Mouse (Mus musculus) cerebellum, postnatal 25 days (tissue): ENCODE measurements around the gene Vac14.
"Not testable (repeated sequence)": the region's sequence is repeated elsewhere in the genome, so short reads cannot be mapped to it uniquely, and the experiment has no call there.

Experiments
- DNase-seq, 2 experiments: peaks; one replicate each; pipeline ENCODE4 v3.0.0; 2021; ENCODE audit warnings: mixed read lengths in 2 of 2

Gene Vac14

DNA sequence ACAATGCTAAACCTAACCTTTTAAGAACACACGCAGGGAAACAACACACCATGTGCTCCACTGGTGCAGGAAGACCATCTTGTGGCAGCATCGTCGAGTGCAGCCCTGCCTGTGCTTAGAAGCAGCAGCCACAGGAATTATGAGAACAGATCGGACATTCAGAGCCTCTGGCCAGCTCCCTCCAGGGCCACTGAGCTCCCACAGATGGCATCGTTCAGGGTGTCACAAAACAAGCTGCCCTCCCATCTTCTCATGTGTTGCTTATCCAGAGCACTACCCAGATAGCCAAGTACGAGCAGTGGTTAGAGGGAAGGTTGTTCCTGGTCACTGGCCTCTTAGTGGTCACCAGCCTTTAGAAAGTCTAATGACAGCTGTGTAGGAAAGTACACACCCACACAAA is 30.9 kb downstream of the Vac14 start:
- DNase-seq, result peak; percentile 57

DNA sequence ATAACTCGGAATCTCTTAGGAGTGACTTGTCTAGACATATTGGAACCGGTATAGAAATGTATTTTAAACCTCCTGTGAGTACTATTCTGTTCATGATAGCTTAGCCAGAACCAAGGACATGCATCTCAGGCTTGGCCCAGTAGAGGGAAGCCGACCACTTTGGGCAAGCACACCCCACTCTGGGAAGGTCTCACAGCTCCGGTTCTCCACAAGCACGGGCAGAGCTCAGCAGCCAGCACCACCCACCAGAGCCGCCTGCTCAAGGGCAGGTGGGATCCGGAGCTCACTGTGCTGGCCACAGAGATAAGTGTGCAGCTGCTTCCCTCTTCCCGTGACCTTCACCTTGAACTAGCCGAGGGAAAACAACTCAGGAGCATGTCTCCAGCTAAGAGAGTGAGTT is 32.5 kb downstream of the Vac14 start:
- peak in 1 of 2 experiments; percentile 26 for DNase-seq

DNA sequence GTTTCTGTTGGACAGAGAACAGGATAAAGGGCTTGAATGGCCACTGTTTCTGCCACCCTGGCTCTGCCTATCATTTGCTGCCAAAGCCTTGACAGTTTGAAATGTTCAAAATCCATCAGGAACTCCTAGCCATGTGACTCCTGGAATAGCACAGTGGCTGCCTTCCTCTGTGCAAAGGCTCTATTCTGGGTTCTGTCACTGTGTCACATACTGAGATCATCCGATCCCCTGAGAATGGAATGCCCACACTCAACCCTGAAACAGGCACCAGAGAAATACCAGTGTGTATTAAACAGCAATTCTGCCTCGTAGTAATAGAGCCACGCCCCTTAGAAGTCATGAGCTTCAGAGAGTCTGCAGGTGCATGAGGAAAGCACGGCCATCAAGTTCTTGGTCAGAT is 33.5 kb downstream of the Vac14 start:
- no peak for DNase-seq

DNA sequence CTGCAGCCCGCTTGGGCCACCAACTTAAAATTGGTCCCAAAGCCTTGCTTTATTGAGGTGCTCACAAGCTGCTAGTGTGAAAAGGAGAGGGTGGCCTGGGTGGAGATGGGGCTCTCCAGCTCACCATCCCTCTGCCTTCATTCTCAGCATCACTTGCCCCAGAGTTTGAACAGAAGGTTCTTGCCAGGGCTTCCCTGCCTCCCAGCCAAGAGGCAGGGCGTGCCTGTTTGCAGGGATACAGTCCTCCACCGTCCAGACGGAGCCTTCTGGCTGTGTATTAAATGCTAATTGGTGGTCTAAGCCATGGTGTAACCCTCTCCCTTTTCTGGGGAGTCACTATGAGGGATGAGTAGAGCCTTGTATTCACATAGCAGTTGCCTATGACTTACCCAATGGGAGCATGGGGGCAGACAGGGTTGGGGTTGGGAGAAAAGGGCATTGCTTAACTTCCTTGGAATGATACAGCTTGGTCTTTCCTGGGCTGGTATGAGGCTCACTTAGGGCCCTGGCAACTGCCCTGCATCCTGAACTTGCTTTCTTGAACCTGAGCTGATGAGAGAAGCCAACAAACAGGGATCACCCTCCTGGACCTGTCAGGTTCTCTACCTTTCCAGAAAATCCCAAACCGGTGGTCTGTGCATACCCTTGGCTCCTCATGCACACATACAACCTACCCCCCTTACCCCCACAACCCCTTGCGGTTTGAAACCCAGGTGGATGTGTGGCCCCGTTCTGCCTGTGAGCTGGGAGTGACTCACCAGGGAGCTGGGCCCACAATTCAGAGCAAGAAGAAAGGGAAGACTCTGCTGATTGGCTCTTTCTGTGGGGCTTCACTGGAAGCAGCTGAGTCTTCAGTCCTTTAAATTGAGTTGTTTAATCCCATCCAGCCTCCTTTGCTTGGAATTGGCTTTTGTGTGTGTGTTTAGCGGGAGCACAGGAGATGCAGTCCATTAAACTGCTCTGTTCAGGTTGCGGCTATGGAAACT is 36.0 kb downstream of the Vac14 start:
- peak; percentile 50 to 57 for DNase-seq

DNA sequence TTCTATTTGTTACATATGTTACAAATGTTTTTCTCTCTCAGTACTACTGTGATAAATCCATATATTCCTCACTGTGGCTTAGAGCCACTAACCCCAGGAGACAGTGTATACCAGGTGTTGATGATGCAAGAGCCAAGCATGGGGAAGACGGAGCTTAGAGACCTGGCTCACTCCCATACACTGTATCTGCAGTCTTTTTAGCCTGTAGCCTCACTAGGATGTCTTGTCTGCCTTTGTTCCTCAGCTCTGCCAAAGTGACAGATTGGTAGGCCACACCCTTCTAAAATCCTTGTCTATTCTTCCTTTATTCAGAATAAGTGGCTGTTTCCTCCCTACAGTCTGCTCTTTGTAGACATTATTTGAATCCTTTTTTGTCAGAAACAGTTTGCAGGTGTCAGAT is 37.4 kb downstream of the Vac14 start:
- DNase-seq, result peak; percentile 48 to 53

DNA sequence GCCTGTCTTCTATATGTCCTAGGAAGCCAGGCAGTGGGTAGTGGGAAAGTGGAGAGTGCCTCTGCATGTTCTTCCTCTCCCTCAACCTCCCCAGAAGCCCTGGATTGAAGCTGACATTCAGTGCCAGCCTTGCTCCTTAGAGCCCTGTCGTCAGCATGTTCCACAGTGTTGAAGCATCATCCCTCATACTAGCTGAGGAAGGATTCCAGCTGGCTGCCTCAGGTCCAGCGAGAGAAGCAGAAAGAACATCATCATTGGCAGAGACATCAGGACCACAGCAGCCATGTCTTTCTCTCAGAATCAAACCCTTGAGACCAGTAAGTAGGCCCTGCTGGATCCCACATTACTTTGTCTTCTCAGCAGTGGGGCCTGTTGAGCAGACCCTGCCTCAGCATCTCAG is 39.3 kb downstream of the Vac14 start:
- no peak for DNase-seq

DNA sequence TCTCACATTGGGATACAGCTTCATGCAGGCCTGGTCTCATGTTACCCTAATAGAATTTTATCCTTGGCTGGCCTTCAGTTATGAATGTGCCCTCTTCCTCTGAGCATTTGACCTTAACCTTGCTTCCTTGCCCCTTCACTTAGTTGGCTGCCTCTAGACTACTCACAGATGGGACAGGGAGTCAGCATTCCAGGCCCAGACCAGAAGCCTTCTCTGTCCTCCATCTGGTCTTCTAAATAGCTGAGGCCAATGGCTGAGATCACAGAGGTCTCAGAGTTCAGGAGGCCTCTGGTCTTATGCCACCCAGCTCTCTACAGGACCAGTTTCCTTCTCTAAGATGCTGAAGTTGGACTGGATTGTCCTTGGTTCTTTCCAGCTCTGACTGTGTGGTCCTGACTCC is 41.7 kb downstream of the Vac14 start:
- peak in 1 of 2 experiments; percentile 15 for DNase-seq

DNA sequence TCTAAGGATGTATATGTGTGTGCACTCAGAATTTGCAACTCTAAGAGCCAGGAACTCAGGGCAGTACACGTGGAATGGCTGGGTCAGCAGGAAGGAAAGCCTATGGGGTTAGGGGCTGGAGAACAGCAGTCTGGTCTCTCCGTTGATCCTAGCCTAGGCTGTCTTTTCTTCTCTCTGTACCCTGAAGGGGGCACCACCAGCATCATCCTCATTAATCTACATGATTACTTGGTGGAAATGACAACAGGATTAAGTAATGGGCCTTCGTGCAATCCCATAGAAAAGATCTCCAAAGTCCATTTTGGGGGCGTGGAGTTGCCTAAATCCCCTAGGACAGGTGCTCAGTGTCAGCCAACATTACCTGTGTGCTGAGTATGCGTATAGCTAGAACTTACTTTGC is 44.2 kb downstream of the Vac14 start:
- peak; percentile 29 to 34 for DNase-seq

DNA sequence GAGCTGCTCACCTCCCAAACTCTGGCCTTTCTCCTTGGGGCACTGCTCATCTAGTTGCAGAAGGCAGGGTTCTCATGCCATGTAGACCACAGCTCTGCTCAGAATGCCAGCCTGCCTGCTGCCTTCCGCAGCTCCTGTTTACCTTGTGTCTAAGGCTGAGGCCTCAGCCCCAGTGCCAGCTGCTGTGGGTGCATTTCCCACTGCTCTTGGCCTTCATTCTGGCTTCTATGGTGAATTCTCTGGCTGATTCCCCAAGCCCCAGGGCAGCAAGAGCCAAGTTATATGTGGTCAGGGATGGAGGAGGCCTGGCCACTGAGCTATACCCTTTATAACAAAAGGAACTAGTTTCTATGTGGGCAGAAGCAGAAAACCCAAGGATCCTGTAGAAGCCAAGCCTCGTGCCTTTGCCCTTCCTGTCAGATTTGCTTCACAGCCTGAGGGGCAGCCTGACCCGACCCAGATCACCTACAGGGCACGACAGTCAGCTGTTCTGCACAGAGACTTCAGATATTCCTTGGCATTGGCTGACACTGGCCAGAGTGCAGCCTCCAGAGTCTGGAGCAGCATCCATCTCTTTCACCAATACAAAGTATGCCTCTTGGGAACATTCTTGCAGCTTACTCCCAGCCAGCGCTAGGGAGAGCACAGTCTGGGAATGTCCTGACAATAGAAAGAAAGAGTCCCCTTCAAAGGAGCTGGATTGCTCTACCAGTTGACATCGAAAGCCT is 44.8 kb downstream of the Vac14 start:
- peak; percentile 57 to 60 for DNase-seq

DNA sequence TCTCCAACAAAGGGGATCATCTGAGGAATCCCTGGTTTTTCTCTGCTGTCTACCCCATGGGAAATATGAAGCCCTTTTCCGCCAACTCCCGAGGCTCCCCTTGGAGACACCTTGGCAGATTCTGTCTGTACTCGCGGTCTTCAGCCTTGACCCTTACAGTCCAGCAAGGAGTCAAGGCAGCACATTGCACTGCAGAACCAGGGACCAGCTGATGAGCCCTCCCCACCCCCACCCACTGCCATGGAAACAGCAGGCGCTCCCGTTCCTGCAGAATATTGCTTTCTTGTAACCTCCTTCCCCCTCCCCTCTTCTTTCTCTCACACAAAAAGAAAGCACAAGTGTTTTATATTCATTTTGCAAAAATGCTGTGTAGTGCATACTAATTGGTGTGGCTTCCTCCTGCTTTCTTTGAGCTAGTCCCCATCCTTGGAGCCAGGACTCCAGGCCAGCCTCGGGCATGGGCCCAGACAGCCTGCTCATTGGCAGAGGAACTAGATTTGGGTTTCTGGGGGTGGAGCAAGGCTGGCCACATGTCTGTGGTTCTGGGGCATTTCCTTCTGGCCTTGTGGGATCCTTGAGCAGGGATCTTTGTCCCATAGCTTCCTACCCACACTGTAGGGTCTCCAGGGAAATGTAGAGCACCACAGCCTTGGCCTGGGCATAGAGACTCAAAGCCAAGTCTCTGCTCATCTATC is 46.0 kb downstream of the Vac14 start:
- DNase-seq, result peak; percentile 87 to 90

DNA sequence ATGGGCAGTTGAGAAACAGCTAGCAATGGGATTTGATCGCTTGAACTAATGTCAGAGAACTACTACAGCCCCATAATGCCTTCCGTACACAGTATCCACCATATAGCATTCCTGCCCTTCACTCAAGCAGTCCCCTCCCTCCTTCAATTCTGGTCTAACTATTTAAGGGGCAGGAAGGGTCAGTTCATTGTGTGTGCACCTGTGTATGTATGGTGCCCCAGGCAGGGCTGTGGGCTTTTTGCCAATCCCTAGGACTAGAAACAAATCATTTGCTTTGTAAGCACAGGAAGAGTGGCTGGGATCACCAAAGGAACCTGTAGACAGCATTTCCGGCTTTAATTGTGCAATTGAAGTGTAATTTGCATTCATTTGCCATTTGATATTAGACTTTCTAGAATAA is 46.6 kb downstream of the Vac14 start:
- peak in 1 of 2 experiments; percentile 34 for DNase-seq

DNA sequence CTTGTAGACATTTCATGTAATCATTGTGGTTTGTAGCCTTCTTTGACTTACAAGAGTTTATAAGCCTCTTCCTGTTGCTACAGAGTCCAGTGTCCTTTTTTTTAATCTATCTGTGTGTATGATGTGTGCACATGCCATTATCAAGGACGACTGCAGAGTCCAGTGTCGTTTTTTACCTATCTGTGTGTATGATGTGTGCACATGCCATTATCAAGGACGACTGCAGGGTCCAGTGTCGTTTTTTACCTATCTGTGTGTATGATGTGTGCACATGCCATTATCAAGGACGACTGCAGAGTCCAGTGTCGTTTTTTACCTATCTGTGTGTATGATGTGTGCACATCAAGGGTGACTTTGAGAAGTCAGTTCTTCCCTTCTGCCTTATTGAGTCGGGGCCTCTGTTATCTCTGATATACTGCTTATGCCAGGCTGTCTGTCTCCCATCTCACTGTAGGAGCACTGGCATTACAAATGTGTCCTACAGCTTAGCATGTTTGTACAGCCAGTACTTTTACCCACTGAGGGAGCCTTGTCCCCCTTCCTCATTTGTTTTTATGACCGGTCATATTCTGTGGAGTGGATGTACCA is 49.3 kb downstream of the Vac14 start:
- DNase-seq, result not testable (repeated sequence)

DNA sequence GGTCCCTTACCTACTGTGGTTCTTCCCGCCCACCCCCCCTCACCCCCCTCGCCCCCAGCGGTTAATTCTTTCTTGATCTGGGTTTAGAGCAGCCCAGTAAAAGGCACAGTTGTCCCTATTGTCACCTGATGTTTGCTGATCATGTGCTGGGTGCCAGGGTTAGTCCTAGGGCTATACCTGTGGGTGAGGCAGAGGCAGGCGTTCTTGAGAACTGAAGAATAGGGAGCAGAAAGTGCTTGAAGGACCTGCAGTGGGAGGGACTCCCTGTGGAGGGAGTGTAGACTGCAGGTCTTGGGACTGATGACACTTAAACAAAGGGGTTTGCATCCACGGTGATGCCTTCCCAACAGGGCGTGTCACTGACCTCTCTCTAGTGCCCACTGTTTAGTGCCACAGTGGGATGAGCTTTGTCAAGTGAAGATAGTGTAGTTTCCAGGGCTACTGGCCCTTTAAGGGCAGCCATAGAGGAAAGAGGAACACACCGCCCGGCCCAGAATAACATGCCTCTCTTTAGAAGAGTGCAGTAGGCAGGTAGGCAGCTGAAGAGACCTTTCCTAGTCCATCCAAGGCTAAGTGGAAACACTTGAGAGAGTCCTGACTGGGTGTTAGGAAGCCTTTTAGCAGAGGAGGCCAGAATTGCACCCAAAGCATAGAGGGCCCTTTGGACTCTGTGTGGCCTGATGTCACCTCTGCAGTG is 51.7 kb downstream of the Vac14 start:
- DNase-seq, result peak; percentile 28 to 39

DNA sequence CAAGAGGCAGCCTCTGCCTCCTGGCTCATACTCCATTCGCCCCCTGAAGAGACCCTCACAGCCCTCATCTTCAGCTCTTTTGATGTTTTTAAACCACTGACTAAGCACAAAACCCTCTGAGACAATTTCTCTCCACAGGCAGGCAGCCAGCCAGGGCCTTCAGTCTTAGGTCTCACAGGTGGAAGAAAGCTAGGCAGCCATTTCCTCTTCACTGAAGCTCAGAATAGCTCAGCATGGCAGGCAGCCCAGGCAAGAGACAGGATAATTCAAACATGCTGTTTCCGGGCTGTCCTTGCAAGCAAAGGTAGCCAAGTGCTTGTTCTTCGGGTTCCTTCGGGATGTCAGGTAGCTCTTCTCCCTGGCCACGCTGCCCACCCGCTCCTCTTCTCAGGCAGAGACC is 52.9 kb downstream of the Vac14 start:
- DNase-seq, result peak; percentile 89 to 92

DNA sequence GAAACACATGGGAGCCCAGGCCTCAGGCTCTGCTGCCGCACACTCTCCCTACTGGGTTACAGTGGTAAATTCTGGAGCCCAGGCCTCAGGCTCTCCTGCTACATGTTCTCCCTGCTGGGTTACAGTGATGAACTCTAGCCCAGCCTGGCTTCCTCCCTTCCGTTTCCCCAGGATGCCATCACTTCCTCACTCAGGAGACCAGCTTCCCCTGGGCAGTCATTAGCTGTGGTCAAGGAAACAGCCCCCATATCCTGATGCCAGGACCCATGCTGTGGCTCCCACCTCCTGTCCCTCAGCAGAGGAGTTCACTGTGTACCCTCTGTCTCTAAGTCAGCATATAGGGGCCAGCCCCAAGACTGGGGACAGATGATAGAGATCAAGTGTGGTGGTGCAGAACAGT is 53.7 kb downstream of the Vac14 start:
- peak; percentile 40 to 45 for DNase-seq

DNA sequence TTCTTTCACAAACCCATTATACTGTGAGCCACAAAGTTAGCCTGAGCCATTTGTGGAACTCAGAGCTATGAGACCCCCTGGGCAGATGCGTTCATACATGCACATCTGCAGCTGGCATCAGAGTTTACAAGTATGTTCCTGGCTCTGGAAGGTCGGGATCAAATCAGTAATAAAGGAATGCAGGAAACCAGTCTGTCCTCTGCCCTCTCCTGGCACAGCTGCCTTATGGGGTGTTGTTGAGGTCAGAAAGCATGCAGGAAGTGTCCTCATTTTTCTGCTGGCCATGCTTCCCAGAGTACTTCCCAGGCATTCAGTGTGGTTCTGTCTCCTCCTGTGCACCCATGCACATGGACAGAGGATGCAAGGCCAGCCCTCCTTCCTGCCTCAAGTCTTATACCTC is 54.8 kb downstream of the Vac14 start:
- DNase-seq, result peak in 1 of 2 experiments; percentile 13

DNA sequence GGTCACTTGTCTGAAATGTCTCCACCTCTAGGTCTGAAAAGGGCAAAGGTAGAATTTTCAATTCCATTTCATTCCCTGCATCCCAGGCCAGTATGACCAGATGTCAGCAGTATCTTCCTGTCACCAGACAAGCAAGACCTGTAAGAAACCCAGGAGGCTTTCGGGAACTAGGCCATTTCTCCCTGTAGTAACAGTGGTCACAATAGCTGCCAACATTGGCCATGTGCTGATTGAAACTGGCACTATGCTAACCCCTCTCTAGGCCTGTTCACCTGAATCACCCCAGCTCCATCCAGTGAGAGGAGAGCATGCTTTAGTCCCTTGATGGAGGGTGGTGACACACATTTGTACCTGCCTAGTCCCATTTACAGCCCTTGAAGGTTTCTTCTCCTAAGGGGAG is 56.2 kb downstream of the Vac14 start:
- peak in 1 of 2 experiments; percentile 37 for DNase-seq

DNA sequence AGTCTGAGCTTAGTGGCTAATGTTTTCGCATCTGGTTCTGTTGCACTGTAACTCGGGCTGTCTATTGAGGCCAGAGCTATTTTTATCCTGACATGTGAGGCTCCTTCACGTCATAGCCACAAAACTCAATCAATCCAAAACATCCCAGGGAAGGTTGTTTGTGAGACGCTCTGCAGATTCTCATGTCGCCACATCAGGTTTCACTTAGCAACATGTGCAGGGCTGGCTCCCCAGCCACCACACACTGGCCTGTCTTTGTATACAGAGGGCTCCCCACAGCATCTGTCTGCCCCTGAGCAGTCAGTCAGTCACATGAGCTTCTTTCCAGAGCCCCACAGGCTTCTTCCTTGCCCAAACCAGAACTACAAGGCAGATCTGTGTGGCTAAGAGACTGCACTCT is 58.3 kb downstream of the Vac14 start:
- DNase-seq, result no peak

DNA sequence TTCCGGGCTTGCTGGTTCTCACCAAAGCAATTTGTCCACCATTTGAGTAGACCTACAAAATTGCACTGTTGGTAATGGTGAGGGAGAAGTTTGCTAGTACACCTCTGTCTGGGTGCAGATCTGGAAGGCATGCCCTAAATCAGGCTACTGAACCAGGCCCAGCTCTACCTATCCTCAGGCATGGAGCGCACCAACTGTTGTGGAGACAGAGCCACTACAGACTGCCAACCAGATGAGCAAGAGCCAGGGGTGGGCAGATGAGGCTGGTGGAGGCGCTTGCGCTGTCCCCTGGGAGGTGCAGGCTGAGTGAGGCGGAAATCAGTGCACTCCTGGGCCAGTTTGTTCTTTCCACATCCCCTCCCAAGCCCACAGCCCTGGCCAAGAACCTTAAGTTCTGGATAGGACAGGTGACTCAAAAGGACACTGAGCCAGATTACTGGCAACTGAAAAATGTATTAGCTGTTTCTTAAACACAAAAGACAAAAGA is 58.8 kb downstream of the Vac14 start:
- no peak for DNase-seq

DNA sequence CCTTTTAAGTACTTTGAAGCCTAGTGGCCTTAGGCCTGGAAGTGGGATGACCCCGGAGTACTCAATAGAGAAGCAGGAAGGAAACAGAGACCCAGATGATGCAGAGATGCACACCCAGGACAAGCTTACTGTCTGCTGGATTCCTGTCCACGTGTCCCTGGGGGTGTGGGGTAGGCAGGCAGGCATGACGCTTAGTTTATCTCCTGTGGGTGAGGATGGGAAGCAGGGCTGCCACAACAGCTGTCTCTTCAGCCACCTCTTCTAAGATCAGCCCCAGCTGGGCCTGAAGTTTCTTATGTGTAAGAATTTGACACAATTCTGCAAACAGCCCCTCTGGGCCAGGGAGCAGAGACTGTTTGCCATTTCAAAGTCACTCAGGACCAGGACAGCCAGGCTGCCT is 60.6 kb downstream of the Vac14 start:
- DNase-seq, result no peak

DNA sequence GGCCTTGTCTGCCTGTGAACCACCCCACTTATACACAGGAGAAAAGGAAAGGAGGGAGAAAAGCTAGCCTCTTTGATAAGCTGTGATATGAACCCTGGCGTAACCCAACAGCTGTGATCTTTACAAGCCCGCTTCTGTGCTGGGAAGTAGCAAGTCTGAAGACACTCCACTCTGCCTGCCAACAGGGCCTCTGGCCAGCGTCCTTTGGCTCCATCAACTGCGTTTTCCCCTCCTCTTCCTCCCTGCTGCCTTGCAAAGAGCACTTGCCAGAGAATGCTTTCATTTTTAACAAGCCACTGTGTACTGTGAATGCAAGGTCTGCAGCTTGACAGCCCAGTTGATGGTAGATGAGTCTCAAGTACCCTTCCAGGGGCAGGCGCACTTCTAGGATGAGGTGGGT is 69.3 kb downstream of the Vac14 start:
- DNase-seq, result peak; percentile 33 to 59

DNA sequence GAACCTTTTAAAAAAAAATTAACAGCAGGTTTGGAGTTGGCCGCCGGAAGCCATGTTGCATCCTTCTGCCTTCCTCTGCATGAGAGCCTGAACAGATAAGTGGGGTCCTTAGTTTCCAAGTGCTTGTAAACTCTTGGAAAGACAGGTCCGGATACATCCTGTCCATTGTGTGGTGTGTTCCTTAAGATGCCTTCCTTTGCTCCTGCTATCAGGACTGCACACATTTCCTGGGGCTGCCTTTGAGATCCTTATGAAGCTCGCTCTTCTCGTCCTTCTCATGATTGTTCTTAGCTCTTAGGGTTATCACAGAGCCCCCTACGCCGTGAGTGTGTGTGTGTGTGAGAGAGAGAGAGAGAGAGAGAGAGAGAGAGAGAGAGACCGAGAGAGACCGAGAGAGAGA is 71.6 kb downstream of the Vac14 start:
- DNase-seq, result no peak
